Mouse (Mus musculus): ENCODE data around the gene Btbd19.

The Btbd19 gene

GRCm38 (mm10) chr4:117125348-117125909 lies at the start of gene Btbd19:
Gene Btbd19, minus strand, starts transcription at chr4:117125725.
- peak; percentile 79 to 86 for DNase-seq

DNA sequence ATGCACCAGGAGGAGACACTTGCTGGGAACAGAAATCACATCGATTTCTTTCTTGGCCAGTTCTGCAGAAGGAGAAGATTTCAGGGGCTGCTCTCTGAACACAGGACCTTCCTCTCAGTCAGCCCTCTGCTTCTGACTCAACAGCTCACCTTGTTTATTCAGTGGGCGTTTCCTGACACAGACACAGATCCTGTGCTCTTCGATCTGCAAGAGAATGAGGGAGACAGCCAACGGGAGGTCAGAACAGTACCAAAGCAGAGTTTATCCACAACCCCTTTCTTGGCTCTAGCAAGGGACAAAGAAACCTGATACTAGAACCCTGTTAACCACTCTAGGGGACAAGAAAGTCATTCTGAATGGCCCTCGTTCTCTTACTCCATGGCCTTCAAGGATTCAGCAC lies 44.4 kb upstream of the Btbd19 start:
- DNase-seq, result no peak

DNA sequence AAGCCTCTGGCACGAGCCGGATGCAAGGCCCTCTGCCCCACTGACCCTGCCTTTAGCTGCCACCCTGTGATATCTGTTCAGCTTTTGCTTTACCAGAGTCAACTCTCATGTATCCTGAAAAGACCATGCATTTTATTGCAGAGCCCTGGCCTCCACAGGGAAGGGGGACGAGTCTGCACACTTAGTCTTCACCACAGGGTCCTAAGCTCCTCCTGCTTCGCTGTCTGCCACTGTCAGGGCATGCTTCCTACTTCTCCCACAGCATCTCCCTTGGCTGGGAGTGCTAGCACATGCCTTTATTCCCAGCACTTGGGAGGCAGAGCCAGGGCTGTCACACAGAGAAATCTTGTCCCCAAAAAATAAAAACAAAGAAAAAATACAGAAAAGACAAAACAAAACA lies 35.7 kb upstream of the Btbd19 start:
- DNase-seq, result no peak

DNA sequence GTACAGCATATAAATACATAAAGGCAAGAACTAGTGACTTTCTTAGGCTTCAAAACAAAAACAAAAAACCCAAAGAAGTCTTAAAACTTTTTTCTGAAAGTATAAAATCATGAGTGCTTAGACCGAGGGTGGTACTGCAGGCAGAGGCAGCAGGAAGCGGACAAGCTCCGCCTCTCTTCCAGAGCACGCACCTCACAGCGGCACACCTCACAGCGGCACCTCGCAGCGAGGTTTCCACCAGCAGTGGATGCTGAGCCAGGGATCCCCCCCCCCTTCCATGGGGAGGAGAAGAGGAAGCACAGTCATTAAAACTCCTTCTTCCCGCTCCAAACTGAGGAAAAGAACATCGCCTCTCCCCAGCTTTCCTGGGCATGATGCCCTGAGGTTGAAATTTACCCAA lies 34.1 kb upstream of the Btbd19 start:
- DNase-seq, result no peak

DNA sequence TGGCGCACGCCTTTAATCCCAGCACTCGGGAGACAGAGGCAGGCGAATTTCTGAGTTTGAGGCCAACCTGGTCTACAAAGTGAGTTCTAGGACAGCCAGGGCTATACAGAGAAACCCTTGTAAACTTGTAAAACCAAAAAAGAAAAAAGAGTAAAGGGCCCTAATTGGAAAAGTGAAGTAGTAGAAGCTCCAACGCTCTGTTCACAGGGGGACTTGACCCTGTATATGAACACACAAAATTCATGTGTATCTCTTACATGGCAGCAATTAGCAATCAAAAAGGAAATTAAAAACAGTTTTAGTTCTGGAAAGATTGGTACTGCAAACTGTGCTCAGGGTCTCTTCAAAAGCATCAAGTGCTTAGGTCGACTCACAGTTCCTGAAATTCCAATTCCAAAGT lies 30.8 kb upstream of the Btbd19 start:
- no peak for DNase-seq

GRCm38 (mm10) chr4:117155792-117156355 lies 30.3 kb upstream of the Btbd19 start, which contains the start of gene Rps8:
Gene Rps8, minus strand, starts transcription at chr4:117156243.
- DNase-seq, result peak; percentile 84 to 89

DNA sequence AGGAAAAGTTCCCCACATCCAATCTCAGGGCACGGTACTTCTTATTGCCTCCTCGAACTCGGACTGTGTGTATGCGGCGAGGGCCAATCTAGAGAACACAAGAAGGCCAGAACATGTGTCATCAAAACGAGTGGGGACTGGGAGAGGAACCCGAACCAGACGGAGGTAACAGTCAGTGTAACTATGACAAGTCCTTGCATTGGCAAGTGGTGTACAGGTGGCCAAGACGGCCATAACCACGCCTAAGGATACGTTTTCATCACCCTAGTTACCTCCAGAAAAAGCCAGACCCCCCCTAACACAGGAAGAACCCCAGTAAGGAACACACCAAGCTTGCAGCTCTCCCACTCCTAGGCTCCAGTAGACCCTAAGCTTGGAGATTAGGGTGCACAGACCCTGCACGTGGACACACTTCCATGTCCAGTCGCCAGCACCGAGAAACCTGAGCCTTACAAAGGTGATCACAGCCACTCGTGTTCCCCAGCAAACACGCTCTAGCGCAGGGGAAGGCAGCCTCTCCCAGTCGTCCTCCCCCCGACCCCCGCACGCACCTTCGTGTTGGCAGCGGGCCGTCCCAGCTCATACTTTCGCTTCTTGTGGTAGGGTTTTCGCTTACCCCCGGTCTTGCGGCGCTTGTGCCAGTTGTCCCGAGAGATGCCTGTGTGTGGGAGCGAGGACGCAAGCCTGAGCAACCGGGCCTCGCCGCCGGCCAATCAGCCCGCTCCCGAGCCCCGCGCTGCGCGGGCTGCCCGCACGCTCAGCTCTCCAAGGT lies 29.7 kb upstream of the Btbd19 start:
- DNase-seq, result peak in 1 of 2 experiments; percentile 48

GRCm38 (mm10) chr4:117152714-117153113 lies 27.2 kb upstream of the Btbd19 start:
- no peak for DNase-seq

- no peak for DNase-seq
Measured at GRCm38 (mm10) chr4:117151416-117151815, 25.9 kb upstream of the Btbd19 start.

GRCm38 (mm10) chr4:117150212-117150733 lies 24.7 kb upstream of the Btbd19 start:
- DNase-seq, result no peak

- no peak for DNase-seq
Measured at GRCm38 (mm10) chr4:117149291-117150211, 24.0 kb upstream of the Btbd19 start.

DNA sequence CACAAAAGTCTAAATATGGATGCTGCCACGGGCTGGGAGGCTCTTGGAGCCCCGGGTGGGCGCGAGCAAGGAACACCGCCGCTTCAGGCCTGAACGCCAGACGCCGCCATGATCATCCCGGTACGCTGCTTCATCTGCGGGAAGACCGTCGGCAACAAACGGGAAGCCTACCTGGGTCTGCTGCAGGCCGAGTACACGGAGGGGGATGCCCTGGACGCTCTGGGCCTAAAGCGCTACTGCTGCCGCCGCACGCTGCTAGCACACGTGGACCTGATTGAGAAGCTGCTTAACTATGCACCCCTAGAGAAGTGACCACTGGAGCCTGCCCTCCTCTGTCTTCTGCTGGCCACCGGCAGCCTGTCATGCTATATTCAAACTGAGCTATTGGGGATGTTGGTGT lies 23.3 kb upstream of the Btbd19 start:
- no peak for DNase-seq

DNA sequence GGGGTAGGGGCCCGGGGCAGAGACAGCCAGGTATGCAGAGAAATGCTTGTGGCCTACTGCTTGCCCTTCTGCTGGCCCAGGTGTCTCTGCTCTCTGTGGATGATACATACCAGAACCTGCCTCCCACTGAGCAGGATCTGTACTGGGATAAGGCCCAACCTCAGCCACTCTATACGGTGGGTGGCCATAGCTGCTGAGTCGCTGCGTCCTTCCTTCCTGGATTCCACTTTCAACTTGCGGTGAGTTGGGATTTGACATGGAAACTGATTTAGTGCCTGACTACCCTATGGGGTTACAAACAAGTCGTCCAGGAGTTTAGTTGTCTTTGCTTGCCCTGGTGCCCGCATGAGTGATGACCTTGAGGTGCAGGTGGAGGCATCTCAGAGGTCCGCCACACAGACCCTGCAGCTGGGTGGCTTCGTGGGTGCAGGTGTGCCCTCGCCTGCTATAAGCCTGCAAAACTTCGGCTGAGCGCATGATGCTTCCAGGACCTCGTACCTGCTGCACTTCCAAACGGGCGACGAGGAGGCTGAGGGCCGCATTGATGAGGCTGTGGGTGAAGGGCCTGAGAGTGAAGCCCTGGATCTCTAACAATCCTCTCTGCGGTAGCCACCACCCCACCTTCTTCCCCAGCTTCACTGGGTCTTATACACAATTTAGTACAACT lies 22.7 kb upstream of the Btbd19 start:
- no peak for DNase-seq

GRCm38 (mm10) chr4:117146176-117146575 lies 20.7 kb upstream of the Btbd19 start:
- peak; percentile 84 to 95 for DNase-seq

- no peak for DNase-seq
Measured at GRCm38 (mm10) chr4:117145248-117145647, 19.7 kb upstream of the Btbd19 start.

GRCm38 (mm10) chr4:117143023-117143422 lies 17.5 kb upstream of the Btbd19 start:
- no peak for DNase-seq

DNA sequence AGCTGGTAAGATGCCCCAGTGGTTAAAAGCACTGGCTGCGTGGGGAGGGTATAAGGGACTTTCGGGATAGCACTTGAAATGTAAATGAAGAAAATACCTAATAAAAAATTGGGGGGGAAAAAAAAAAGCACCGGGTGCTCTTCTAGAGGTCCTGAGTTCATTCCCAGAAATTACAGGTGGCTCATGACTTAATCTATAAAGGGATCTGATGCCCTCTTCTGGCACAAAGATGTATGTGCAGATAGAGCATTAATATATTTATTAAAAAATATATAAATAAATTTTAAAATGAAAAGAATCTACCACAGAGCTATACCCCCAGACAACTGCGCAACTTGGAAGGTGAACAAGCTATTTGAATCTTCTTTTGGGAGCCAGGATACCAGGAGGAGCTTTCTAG lies 15.1 kb upstream of the Btbd19 start:
- DNase-seq, result no peak

- DNase-seq, result peak in 1 of 2 experiments; percentile 40
Measured at GRCm38 (mm10) chr4:117139217-117139612, 13.7 kb upstream of the Btbd19 start.

- no peak for DNase-seq
Measured at GRCm38 (mm10) chr4:117138295-117139216, 13.0 kb upstream of the Btbd19 start.

DNA sequence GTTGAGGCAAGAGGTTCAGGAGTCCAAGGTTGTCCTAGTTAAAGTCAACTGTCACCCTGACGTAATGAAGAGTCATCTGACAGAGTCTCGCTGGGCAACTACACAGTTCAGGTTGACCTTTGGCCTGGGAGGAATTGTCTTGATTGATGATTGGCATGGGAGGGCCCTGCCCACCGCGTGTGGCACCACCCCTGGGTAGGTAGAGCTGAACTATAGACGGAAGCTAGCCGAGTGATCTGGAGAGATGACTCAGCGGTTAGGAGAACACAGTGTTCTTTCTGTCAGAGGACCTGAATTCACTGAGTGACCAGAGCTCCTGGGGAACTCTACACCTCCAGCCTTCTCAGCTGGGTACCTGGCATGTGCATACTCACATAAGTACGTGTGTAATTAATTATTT lies 10.5 kb upstream of the Btbd19 start:
- DNase-seq, result no peak

DNA sequence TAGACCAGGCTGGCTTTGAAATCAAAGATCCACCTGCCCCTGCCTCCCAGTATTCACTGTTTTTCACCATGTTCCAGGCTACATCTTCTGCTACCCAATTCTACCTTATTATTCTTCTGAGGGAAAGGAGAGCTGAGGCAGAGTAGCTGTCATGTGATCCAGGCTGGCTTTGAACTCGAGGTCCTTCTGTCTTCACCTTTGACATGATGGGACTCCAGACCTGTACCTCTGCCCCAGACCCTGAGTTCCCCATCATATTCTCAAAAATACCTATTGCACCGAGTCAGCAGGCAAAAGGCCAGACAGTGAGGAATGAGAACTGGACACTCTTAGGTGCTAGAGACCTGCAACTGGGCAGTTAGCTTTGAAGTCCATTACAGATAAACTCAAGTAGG lies 9.1 kb upstream of the Btbd19 start:
- no peak for DNase-seq

All from cerebellum, postnatal 14 days (tissue).